Mouse (Mus musculus) NIH3T3 (cell line): ENCODE data around the gene Hist1h2bn.

Experiments used
- DNase-seq: peaks from one replicate; pipeline ENCODE4 v3.0.0-alpha.2; 2012; ENCODE audit warnings: low read depth

The Hist1h2bn gene

DNA sequence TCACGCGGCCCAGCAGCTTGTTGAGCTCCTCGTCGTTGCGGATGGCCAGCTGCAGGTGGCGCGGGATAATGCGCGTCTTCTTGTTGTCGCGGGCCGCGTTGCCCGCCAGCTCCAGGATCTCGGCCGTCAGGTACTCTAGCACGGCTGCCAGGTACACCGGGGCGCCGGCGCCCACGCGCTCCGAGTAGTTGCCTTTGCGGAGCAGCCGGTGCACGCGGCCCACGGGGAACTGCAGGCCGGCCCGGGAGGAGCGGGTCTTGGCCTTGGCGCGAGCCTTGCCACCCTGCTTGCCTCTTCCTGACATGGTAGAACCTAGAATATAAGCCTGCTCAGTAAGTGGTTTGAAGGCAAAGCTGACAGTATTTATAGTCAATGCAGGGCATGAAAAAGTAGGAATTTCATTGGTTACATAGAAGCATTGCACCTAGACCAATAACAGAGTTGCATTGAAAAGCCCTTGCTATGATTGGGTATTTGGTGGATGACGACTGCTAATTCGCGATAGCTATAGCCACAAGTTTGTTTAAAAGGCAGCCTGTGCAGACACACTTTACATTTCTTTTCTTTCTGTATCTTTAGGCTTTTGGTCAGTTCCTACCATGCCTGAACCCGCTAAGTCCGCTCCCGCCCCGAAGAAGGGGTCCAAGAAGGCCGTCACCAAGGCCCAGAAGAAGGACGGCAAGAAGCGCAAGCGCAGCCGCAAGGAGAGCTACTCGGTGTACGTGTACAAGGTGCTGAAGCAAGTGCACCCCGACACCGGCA is at the start of gene Hist1h2bn, which contains the start of gene Hist1h2ak:
Gene Hist1h2bn, plus strand, starts transcription at position 600 of the 762 bp plus-strand sequence.
Gene Hist1h2ak, minus strand, starts transcription at position 304 of the 762 bp plus-strand sequence.
- peak; percentile 83 for DNase-seq

DNA sequence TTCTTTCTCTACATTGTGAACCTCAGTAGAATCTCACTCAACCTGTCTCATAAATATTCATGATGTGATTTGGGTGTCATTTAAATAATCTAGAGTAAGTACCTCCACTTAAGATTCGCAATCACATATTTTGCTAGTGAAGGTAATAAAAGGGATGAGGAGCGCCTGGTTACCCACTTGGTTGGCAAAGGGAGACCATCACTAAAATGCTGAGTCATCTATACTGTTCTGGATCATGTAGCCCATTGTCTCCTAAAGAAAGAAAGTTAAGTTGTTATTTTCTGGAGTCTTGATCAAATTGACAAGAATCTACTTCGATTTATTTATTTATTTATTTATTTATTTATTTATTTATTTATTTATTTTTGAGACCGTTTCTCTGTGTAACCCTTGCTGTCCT is 47.3 kb upstream of the Hist1h2bn start:
- DNase-seq, result no peak

DNA sequence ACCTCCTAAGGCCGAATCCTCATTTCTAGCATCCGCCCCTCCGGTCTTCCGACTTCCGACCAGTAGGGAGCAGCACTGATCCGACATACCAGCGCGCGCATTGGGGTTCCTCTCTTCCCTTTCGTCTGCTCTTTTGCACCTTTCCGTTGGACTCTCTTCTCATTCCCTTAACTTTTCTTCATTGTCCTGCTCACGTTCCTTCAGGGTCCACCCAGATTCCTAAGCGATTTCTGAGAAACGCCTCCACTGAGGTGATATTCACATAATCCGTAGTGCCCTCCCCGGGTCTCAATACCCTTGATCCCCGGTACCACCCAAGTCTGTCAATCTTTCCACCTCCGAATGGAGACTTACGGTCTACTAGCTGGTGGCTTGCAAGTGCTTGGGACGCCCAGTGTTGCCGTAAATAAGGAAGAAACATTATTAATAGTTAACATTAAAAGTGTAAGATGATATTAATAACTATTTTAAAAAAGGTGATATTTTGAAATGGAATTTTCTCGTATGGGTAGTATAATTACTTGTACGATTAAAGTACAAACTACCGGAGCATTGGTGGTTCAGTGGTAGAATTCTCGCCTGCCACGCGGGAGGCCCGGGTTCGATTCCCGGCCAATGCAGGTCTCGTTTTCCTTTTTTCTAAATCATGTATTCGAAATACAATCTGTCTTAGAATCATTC is 43.8 kb upstream of the Hist1h2bn start:
- DNase-seq, result peak; percentile 89

DNA sequence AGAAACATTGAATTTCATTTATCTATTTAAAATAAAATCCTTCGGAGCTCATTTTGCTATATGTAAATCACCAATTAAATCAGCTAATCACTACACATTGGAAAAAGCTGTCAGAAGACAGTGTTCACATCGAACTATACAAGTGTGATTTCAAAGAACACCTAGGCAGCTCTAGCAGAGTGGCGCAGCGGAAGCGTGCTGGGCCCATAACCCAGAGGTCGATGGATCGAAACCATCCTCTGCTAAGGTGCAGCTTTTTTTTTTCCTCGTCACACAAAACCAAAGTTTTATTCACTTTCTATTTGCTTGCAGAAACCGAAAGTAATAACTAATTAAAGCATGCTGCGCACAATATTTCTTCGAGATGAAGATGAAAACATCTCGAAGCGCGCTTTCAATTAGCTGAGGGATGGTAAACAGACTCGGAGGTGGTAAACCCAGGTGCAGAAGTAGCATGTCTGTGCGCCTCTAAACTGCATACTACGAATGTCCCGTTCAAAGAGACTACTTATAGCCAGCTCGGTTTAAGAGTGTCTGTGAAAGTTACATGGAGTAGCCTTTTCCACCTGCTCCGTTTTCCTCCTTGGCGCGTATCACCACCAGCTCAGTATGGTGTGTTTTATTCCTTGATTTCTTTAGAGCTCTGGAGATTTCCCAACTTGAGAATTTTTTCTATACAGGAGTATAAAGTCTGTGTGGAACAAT is 43.0 kb upstream of the Hist1h2bn start:
- DNase-seq, result peak; percentile 80

DNA sequence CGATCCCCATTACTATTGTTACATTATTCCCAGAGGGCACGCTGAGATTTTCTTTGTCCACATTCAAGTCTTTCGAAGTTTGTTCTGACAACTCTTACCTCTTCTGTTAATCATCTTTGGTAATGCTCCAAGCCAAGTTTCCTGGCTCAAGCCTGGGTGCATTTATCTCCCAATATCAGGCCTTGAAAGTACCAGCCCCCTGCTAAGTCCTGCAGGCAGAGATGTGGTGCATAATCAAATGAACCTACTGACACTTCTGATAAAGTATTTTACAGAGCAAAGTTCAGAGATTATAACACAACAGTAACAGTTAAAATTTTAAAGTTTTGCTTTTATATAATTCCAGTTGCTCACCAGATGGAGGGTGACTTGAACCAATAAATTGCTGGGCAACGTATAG is 42.2 kb upstream of the Hist1h2bn start:
- DNase-seq, result no peak

DNA sequence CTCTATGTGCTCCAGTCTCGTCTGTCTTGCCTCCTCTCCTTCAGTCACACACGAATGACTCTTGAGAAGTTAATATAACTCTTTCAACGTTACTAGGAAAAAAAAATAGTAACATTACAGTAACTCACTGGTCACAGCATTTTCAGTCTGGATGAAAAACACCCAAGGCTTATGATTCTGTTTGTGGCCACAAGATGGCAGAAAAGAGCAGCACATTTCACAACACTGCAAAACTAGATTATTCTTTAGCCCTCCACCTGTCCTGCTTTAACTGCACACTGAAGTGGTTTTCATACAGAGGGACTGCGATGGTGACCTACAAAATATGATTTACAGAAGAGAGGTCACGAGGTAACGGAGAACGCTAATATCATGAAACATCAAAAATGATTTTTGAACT is 39.2 kb upstream of the Hist1h2bn start:
- DNase-seq, result peak; percentile 81

DNA sequence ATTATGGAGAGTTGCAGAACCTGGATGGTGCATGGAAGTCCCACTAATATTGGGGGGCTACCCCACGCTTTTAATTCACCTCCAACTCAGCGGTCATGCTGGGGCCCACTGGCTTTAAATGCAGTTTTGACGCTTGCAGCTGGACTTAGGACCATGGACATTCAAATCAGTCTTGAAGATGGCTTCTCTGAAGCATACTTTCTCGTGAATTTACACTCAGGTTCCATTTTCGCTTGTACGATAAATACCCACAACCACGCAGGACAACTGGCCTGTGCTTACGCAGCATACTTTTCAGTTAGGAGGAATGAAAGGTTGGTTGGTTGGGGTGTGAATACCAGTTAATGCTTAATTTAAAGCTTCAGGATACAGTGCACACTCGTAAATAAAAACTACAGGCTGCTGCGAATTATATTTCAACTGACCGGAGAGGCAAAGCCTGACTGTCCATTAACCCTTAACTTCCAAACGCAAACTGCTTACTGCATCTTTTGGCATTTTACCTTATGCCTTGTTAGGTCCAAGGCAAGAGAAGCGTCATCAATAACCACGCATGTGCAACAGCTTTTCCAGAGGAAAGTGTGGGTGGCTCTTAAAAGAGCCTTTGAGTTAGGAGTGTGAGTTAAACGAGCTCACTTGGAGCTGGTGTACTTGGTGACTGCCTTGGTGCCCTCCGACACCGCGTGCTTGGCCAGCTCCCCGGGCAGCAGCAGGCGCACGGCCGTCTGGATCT is 38.6 kb upstream of the Hist1h2bn start:
- DNase-seq, result peak; percentile 28

DNA sequence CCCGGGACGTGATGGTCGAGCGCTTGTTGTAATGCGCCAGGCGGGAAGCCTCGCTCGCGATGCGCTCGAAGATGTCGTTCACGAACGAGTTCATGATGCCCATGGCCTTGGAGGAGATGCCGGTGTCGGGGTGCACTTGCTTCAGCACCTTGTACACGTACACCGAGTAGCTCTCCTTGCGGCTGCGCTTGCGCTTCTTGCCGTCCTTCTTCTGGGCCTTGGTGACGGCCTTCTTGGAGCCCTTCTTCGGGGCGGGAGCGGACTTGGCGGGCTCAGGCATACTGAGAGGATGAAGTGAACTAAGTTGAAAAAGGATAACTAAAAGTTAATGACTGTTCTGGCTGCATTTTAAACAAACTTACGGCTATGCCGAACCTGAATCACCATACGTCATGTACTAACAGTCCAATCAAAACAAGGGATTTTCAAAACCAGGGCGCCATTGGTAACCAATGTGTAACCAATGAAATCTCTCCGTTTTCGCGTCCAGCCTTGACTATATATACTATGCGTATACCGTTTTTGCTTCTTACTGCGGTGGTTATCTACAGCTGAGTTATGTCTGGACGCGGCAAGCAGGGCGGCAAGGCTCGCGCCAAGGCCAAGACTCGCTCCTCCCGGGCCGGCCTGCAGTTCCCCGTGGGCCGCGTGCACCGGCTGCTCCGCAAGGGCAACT is 37.9 kb upstream of the Hist1h2bn start, which contains the start of the genes Hist1h2bl and Hist1h2ai:
Gene Hist1h2bl, minus strand, starts transcription at position 280 of the 676 bp plus-strand sequence.
Gene Hist1h2ai, plus strand, starts transcription at position 559 of the 676 bp plus-strand sequence.
- peak; percentile 90 for DNase-seq

DNA sequence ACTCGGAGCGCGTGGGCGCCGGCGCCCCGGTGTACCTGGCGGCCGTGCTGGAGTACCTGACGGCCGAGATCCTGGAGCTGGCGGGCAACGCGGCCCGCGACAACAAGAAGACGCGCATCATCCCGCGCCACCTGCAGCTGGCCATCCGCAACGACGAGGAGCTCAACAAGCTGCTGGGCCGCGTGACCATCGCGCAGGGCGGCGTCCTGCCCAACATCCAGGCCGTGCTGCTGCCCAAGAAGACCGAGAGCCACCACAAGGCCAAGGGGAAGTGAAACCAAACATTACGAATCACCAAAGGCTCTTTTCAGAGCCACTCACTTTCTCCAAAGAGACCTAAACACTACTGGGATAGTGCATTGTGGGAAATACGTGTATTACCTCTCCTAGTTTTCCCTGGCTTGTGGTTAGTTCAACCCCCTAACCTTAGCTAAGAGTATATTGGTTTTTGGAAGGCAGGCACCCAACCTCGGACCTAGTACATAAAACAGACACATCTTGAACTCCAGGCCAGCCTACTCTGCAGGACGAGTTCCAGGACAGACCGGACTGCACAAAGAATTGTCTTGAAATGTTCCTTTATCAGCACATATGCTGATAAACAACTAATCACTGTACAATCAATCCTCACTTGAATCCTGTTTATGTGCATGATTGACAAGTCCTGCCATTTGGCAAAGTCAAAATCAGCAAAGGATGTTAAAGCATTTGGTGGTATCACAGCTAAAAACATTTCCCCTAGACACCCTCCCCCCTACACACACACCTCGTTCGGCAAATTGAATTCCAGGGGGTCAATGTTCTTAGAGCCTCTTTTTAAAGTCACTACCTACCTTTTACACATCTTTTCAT is 37.2 kb upstream of the Hist1h2bn start:
- peak; percentile 30 for DNase-seq

DNA sequence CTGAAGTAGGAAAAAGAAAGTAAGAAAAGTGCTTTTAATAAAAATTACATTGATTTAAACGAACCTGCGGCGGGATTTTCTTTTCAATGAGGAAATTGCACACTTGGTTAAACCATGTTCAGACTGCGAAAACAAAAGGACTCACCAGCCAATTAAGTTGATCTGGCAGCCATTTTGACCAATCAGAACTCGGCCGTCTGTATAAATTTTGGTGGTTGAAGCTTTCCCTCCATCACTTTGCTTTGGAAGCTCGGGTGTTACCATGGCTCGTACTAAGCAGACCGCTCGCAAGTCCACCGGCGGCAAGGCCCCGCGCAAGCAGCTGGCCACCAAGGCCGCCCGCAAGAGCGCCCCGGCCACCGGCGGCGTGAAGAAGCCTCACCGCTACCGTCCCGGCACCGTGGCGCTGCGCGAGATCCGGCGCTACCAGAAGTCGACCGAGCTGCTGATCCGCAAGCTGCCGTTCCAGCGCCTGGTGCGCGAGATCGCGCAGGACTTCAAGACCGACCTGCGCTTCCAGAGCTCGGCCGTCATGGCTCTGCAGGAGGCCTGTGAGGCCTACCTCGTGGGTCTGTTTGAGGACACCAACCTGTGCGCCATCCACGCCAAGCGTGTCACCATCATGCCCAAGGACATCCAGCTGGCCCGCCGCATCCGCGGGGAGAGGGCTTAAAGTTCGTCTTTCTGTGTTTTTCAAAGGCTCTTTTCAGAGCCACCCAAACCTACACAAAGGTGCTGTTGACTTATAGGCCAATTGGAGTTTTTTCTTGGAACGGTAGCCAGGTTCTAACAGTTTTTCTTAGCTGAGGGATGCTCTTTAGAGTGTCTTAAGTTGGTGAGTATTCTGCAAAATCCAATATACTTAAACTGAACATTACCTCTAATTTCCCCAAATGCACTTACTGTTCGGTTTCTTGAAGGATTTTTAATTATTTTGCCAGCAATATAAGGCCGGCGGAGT is 36.2 kb upstream of the Hist1h2bn start, which contains the start of gene Hist1h3h:
Gene Hist1h3h, plus strand, starts transcription at position 263 of the 961 bp plus-strand sequence.
- peak; percentile 89 for DNase-seq

DNA sequence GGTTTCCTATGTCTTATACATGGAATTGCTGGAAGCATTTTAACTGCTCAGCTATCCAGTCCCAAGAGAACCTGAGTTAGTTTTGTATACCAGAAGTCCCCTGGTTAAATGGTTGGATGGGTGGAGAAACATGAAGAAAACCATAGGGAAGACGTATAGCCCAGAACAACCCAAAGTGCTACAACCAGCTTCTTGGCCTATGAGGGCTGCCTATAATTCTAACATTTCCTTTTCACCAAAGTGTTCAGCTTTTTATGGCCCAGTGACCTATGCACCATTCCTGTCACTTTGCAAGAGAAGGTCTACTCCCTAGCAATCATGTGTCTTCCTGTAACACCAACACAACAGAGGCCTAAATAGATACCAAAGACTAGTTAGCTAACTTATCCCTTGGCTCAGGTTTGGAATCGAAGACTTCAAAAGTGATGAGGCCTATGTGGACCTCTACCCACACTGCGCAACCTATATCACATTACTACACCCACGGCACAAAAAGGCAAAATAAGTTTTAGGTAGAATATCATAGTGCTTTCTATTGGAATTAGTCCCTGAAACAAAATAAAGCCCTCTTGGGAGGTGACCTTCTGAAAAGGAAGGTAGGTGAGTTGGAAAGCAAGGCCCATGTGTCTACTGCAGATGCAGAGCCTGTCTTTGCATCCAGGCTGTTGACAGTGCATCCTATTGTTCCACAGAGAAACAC is 35.4 kb upstream of the Hist1h2bn start:
- peak; percentile 9 for DNase-seq

DNA sequence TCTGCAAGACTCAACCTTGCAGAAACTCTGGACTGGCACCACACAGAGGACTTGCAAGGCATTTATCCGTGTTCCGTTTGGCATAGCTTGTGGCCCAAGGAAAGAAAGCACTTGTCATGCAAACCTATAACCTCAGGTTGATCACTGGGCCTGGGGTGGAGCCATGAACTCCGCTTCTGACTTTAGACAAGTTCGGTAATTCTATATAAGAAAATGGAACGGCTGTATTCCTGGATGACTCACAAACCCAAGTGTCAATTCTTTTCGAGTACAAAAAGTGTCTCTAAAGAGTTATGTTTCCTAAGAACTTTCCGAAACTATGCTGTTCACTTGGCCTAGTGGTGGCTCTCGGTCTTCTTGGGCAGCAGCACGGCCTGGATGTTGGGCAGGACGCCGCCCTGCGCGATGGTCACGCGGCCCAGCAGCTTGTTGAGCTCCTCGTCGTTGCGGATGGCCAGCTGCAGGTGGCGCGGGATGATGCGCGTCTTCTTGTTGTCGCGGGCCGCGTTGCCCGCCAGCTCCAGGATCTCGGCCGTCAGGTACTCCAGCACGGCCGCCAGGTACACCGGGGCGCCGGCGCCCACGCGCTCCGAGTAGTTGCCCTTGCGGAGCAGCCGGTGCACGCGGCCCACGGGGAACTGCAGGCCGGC is 32.7 kb upstream of the Hist1h2bn start:
- DNase-seq, result peak; percentile 8

DNA sequence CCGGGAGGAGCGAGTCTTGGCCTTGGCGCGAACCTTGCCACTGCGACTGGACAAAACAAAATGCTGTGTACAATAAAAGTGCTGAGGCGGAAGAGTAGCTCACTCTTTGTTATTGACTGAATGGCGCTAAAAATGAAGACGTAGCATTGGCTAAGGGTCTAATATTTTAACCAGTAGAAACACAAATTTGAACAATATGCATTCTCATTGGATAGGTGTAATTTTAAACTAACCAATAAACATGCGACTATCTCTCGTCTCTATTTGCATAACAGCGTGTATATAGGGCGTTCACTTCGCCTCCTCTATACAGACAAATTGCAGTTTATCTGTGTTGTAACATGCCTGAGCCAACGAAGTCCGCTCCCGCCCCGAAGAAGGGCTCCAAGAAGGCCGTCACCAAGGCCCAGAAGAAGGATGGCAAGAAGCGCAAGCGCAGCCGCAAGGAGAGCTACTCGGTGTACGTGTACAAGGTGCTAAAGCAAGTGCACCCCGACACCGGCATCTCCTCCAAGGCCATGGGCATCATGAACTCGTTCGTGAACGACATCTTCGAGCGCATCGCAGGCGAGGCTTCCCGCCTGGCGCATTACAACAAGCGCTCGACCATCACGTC is 32.1 kb upstream of the Hist1h2bn start, which contains the start of gene Hist1h2bm:
Gene Hist1h2bm, plus strand, starts transcription at position 288 of the 616 bp plus-strand sequence.
- peak; percentile 88 for DNase-seq

DNA sequence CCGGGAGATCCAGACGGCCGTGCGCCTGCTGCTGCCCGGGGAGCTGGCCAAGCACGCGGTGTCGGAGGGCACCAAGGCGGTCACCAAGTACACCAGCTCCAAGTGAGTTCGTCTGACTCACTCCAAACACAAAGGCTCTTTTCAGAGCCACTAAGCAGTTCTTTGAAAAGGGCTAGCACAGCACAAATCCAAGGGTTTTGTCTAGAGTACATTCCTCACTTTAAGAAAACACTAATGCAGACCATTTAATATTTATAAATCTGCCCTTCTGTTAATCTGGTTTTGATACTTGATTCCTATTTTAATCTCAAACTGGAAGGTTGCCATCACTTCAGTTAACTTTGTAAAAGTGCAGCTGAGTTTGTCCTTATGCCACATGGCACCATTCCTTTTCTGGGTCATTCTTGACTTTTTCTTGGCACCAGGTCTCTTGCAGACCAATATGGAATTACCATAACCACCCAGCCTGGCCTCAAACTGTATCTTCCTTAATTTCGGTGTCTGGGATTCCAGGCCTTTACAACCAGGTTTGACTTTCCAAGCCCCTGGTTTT is 31.5 kb upstream of the Hist1h2bn start:
- peak; percentile 35 for DNase-seq

DNA sequence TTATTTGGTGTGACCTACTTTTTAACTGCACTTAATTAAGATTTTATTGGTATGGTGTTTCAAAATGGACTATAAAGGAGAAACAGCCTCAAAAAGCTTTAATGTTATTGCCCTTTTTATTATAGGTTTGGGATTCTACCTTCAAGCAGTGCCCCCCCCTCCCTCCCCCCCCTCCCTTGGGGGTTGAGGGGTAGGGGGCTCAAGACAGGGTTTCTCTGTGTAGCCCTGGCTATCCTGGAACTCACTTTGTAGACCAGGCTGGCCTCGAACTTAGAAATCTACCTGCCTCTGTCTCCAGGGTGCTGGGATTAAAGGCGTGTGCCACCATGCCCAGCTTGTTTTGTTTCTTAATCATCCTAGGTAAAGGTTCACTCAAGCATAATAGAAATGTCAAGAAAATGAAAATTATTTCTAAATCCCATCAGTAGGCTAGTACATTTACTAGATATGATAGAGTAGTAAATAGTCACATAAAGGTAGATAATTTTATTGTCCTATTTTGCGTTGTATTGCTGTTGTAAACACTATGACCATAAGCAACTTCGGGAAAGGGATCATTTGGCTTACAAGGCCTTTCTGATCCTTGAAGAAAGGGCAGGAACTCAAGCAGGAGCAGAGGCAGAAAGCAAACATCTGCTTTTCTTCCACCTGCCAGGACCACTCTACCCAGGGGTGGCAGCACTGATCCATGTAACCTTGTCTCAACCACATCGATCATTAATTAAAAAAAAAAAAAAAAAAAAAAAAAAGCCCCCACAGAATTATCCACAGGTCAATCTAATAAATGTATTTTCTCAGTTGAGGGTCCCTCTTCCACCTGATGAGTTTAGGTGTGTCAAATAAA is 30.7 kb upstream of the Hist1h2bn start:
- no peak for DNase-seq
